Mouse (Mus musculus): ENCODE results near the gene Wif1.
A peak's percentile ranks its signal among the peaks of the same experiment; 100 is the strongest.

Gene Wif1

GRCm38 (mm10) chr10:121080500-121080899 lies 46.7 kb downstream of the Wif1 start:
- DNase-seq: no peak

- no peak for DNase-seq
Observed at GRCm38 (mm10) chr10:121082881-121083280, 49.1 kb downstream of the Wif1 start.

DNA sequence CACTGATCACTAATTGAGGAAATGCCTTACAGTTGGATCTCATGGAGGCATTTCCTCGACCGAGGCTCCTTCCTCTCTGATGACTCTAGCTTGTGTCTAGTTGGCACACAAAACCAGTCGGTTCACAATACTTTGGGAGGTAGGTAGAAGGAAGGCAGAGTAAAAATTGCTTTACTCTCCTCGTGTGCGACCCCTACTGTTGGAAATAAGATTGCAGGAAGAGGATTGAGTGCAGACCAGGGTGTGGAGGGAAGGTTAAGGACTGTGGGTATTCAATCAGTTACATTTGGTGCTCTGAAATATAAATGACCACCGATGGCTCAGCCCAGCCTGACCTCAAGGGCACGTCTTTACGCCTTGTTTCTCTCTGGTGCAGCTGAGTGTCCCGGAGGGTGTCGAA lies 49.8 kb downstream of the Wif1 start:
- peak in 1 of 2 experiments; percentile 12 for DNase-seq

DNA sequence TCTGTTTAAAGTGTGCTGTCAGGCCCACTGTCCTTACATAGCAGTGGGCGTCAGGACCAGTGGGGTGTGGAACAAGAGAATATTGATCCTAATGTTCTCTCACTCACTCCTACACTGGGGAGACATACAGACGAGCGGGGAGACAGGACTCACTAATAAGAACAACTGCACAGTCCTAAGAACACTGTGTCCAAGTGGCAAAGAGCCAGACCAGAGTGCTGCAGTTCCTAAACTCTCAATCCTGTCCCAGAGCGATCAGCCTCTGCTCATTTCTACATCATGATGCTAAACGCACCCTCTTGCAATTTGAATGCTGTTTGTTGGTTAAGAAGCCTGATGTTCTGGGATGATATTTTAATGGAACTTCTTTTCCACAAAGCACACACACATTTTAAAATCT lies 54.9 kb downstream of the Wif1 start:
- DNase-seq: no peak

DNA sequence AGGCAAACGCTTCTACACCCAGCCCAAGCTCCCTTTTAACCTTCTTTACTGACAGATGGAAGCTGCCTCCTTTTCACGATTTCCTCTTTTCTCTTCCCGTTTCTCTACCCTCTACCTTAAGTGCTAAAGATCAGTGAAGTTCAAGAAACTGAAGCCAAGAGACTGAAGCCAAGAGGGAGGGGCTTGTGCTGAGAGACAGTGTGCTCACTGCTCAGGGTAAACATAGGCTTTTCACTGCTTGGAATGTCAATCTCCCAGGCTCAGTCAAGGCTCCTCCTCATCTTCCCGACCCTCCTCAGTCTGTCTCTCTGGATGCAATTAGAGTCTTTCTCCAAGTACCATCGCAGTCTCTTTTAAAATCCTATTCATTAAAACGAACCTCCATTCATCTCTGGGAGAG lies 55.6 kb downstream of the Wif1 start:
- DNase-seq: no peak

DNA sequence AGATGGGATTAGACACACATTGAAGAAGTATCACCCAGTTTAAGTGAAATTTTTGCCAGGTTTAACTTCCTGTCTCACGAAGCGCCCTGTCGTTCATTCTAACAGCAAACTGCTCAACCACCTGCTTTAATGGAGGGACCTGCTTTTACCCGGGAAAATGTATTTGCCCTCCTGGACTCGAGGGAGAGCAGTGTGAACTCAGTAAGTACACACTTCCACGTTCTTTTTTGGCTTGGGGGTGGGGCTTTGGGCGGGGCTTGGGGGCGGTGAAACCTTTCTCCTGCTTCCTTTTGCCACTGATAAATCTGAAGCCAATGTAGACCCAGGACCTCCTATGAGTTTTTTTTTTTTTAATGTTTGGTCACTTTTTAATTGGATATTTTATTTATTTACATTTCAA lies 56.2 kb downstream of the Wif1 start:
- no peak for DNase-seq

DNA sequence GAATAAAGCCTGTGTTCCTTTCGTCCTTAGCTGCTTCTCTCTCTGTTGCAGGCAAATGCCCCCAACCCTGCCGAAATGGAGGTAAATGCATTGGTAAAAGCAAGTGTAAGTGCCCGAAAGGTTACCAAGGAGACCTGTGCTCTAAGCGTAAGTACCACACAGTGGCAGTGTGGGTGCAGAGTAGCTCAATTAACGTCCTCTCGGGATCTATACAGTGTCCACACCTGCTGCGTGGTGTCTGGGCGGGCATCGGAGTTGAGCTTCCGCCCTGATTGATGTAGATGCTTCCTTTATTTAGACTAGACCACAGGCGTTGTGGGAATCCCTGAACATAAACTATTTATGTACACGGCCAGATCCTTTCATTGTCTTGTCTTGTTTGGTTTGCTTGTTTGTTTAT lies 62.2 kb downstream of the Wif1 start:
- no peak for DNase-seq

GRCm38 (mm10) chr10:121098263-121098662 lies 64.5 kb downstream of the Wif1 start:
- no peak for DNase-seq

GRCm38 (mm10) chr10:121099658-121100057 lies 65.9 kb downstream of the Wif1 start:
- DNase-seq: no peak

- DNase-seq: no peak
Observed at GRCm38 (mm10) chr10:121116115-121116514, 82.4 kb downstream of the Wif1 start.

GRCm38 (mm10) chr10:121116636-121117035 lies 82.9 kb downstream of the Wif1 start:
- no peak for DNase-seq

- no peak for DNase-seq
Observed at GRCm38 (mm10) chr10:121120751-121121150, 87.0 kb downstream of the Wif1 start.

GRCm38 (mm10) chr10:121124481-121124880 lies 90.7 kb downstream of the Wif1 start:
- DNase-seq: peak; percentile 41 to 58

- peak; percentile 12 to 37 for DNase-seq
Observed at GRCm38 (mm10) chr10:121129000-121129925, 95.5 kb downstream of the Wif1 start.

Measured in kidney, postnatal 4 days (tissue).